Mouse (Mus musculus): Measurements from ENCODE around the gene Pga5. TPM values are rescaled to one million over a fixed set of nuclear protein-coding genes. Genes with fewer than 3 reads are reported as not detected.

Gene Pga5
- not detected for total RNA-seq (2021)
- long read RNA-seq, experiment 1 = 0 reads
- long read RNA-seq, experiment 2 = 0 reads

GRCm38 (mm10) chr19:10677915-10678771 is at the start of gene Pga5:
Gene Pga5 (minus strand): TSS chr19:10678071.
- no peak within 1 kb of the TSS for H3K27ac ChIP-seq
- intact Hi-C loops (cut with DNase I) = loop anchor here (1.0 kb wide), 1 partner anchor 31 kb away; no protein-coding TSS in a partner anchor
- TF ChIP-seq CTCF (IDR thresholded peaks at IDR 0.05) = peak; percentile 92
- H3K4me3 ChIP-seq = no peak within 1 kb of the TSS
- DNase-seq (ENCODE audit: extremely low spot score in 1 of 2, low spot score in 2 of 2) = peak; percentile 80 to 81

- Histone ChIP-seq H3K27ac (no peak overlapping the region), H3K4me3 (no peak overlapping the region)
- intact Hi-C loops (cut with DNase I) = no loop called here
- no peak for DNase-seq (ENCODE audit: extremely low spot score in 1 of 2, low spot score in 2 of 2)
- TF ChIP-seq CTCF (IDR thresholded peaks at IDR 0.05) = no peak
Observed at GRCm38 (mm10) chr19:10724629-10725363, 46.9 kb upstream of the Pga5 start.

GRCm38 (mm10) chr19:10723649-10724048 is 45.8 kb upstream of the Pga5 start:
- intact Hi-C loops (cut with DNase I) = no loop called here
- no peak for DNase-seq (ENCODE audit: extremely low spot score in 1 of 2, low spot score in 2 of 2)
- Histone ChIP-seq H3K27ac (no peak overlapping the region), H3K4me3 (no peak overlapping the region)
- no peak for TF ChIP-seq CTCF (IDR thresholded peaks at IDR 0.05)

GRCm38 (mm10) chr19:10723084-10723483 is 45.2 kb upstream of the Pga5 start:
- H3K4me3 ChIP-seq = no peak overlapping the region
- H3K27ac ChIP-seq = no peak overlapping the region
- no peak for TF ChIP-seq CTCF (IDR thresholded peaks at IDR 0.05)
- DNase-seq (ENCODE audit: extremely low spot score in 1 of 2, low spot score in 2 of 2) = no peak
- intact Hi-C loops (cut with DNase I) = no loop called here

GRCm38 (mm10) chr19:10721064-10721463 is 43.2 kb upstream of the Pga5 start:
- no peak for TF ChIP-seq CTCF (IDR thresholded peaks at IDR 0.05)
- no peak for DNase-seq (ENCODE audit: extremely low spot score in 1 of 2, low spot score in 2 of 2)
- intact Hi-C loops (cut with DNase I) = no loop called here
- H3K4me3 ChIP-seq = no peak overlapping the region
- no peak overlapping the region for H3K27ac ChIP-seq

- no peak overlapping the region for H3K27ac ChIP-seq
- H3K4me3 ChIP-seq = no peak overlapping the region
- intact Hi-C loops (cut with DNase I) = no loop called here
- TF ChIP-seq CTCF (IDR thresholded peaks at IDR 0.05) = no peak
- no peak for DNase-seq (ENCODE audit: extremely low spot score in 1 of 2, low spot score in 2 of 2)
Observed at GRCm38 (mm10) chr19:10720524-10720923, 42.7 kb upstream of the Pga5 start.

GRCm38 (mm10) chr19:10719751-10720150 is 41.9 kb upstream of the Pga5 start:
- intact Hi-C loops (cut with DNase I) = no loop called here
- H3K27ac ChIP-seq = no peak overlapping the region
- no peak for DNase-seq (ENCODE audit: extremely low spot score in 1 of 2, low spot score in 2 of 2)
- H3K4me3 ChIP-seq = no peak overlapping the region
- no peak for TF ChIP-seq CTCF (IDR thresholded peaks at IDR 0.05)

GRCm38 (mm10) chr19:10718251-10718775 is 40.4 kb upstream of the Pga5 start:
- Histone ChIP-seq H3K4me3 (no peak overlapping the region), H3K27ac (no peak overlapping the region)
- TF ChIP-seq CTCF (IDR thresholded peaks at IDR 0.05) = no peak
- intact Hi-C loops (cut with DNase I) = no loop called here
- no peak for DNase-seq (ENCODE audit: extremely low spot score in 1 of 2, low spot score in 2 of 2)

- H3K27ac ChIP-seq = peak overlapping the region; percentile 40; the same call in 1 of the 2 replicates
- no peak for DNase-seq (ENCODE audit: extremely low spot score in 1 of 2, low spot score in 2 of 2)
- intact Hi-C loops (cut with DNase I) = loop anchor here (2.0 kb wide), 4 partner anchors 115 to 243 kb away; partner anchors contain the start of genes Cd6 and Tmem132a
- no peak for TF ChIP-seq CTCF (IDR thresholded peaks at IDR 0.05)
- no peak overlapping the region for H3K4me3 ChIP-seq
Observed at GRCm38 (mm10) chr19:10715476-10715875, 37.6 kb upstream of the Pga5 start.

- peak overlapping the region; percentile 40; the same call in 1 of the 2 replicates for H3K27ac ChIP-seq
- intact Hi-C loops (cut with DNase I) = loop anchor here (2.0 kb wide), 4 partner anchors 116 to 244 kb away; partner anchors contain the start of genes Cd6 and Tmem132a
Observed at GRCm38 (mm10) chr19:10714682-10715475, 37.0 kb upstream of the Pga5 start.

GRCm38 (mm10) chr19:10714168-10714567 is 36.3 kb upstream of the Pga5 start:
- Histone ChIP-seq H3K4me3 (no peak overlapping the region), H3K27ac (peak overlapping the region; percentile 38; the same call in 1 of the 2 replicates)
- no peak for DNase-seq (ENCODE audit: extremely low spot score in 1 of 2, low spot score in 2 of 2)
- intact Hi-C loops (cut with DNase I) = loop anchor here (2.0 kb wide), 4 partner anchors 117 to 245 kb away; partner anchors contain the start of genes Cd6 and Tmem132a
- TF ChIP-seq CTCF (IDR thresholded peaks at IDR 0.05) = no peak

More at GRCm38 (mm10) chr19:10714682-10715475, 37.0 kb upstream of the Pga5 start:
- DNase-seq (ENCODE audit: extremely low spot score in 1 of 2, low spot score in 2 of 2) = peak; percentile 81 to 82
- peak; percentile 67 for TF ChIP-seq CTCF (IDR thresholded peaks at IDR 0.05)
- no peak overlapping the region for H3K4me3 ChIP-seq
